Mouse (Mus musculus): ENCODE data around the gene Ctf1.
"Not testable (repeated sequence)": the region's sequence is repeated elsewhere in the genome, so short reads cannot be mapped to it uniquely, and the experiment has no call there.

Gene Ctf1

DNA sequence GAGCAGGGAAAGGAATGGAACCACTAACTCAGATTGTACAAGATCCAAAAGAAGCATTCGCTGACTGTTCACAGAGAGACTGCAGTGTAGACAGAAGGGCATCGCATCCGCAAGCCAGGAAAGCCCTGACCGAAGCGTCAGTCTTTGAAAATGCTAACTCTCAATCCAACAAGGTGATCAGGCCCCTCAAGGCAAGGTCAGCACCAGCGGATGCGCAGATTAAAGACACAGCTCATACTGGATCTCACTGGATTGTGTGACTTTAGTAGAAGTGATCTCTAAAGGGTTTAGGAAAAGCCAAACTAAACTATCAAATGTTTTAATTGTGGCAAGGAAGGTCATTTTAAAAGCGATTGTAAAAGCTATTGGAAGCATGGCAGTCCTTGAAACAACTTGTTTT lies 19.2 kb upstream of the Ctf1 start:
- no peak for DNase-seq (ENCODE audit: low spot score in 2 of 2)

GRCm38 (mm10) chr7:127693730-127694129 lies 18.8 kb upstream of the Ctf1 start:
- not testable (repeated sequence) for DNase-seq (ENCODE audit: low spot score in 2 of 2)

- DNase-seq (ENCODE audit: low spot score in 2 of 2): no peak
Observed at GRCm38 (mm10) chr7:127698986-127699385, 13.6 kb upstream of the Ctf1 start.

DNA sequence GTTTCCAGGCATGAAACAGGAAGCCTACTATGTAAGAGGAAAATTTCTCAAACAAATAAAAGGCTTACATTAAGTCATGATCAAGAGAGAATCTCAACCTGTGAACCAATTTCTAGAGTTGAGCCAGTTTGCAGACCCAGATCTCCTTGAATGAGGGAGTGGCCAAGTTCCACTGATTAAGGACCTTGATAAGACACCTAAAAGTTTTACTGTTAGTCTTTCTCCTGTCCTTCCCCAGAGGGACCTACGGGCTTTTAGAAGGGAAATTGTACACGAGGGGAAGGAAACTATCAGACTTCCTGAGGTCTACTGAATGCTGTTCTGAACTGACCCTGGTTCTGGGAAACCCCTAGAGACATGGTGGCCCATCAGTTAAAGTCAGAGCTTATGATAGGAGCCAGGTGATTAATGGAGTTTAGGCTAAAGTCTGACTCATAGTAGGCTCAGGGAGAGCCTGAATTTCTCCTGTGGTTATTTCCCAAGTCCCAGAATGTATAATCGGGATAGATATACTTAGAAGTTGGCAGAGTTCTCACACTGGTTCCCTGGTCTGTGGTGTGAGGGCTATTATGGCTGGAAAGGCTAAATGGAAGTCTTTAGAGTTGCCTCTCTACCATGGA lies 11.7 kb upstream of the Ctf1 start:
- DNase-seq (ENCODE audit: low spot score in 2 of 2): no peak

DNA sequence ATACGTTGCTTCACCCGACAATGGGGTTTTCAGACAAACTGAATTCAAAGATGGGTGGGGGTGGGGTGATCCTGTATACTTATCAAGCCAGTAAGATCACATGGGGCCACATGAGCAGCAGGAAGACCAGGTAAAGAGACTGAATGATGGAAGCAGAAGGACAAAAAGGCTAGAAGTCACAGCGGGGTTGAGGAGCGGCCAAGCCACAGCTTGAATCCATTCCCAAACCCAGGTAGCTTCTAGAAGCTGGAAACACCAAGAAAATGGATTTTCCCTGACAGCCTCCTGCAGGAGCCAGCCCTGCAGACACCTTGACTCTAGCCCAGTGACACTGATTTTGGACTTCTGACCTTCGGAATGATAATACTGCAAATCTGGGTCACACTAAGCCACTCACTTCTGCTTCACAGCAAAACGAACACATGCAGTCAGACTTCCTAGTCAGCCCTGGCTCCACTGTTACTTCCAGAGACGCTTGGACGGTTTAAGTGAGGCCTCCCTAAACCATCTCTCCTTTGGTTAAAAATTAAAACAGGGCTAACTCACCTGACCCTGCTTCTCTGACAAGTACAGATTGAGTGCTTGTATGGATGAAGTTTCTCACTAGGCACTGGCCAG lies 8.9 kb upstream of the Ctf1 start:
- no peak for DNase-seq (ENCODE audit: low spot score in 2 of 2)

DNA sequence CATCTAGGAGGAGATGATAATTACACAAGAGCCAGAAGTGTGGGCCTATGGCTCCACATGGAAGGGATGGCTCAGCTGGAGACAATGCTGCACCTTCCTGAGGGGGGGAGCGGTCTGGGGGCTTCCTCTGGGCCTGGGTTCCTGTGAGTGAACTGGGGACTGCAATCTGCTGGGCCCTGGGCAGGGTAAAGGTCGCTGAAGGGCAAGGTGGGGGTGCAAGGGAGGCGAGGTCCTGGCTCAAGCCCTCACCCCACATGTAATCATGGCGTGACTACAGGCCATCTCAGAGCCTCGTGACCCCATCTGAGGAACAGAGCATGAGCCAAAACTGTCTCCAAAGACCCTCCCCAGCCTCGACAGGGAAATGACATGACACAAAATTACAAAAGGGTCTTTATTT lies 7.9 kb upstream of the Ctf1 start:
- DNase-seq (ENCODE audit: low spot score in 2 of 2): no peak

DNA sequence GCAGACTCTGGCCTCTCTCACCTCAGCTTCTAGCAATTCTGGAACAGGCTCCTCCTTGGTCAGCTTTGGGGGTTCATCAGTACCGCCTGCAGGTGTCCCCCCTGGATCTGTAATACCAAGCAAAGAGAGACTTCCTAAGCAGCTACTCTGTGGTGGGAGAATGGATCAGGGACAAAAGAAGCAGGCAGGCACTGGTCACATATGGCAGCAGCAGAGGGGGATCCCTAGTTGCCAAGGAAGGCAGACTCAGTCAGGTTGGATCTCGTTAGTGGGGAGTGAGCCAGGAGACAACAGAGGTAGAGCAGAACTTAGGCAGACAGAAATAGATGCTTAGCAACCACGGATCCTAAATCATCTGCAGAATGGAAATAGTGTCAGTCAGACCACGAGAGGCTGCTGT lies 6.8 kb upstream of the Ctf1 start:
- no peak for DNase-seq (ENCODE audit: low spot score in 2 of 2)

- peak in 1 of 2 experiments; percentile 25 for DNase-seq (ENCODE audit: low spot score in 2 of 2)
Observed at GRCm38 (mm10) chr7:127707045-127707956, 5.2 kb upstream of the Ctf1 start.

GRCm38 (mm10) chr7:127707957-127708206 lies 4.7 kb upstream of the Ctf1 start:
- DNase-seq (ENCODE audit: low spot score in 2 of 2): no peak

DNA sequence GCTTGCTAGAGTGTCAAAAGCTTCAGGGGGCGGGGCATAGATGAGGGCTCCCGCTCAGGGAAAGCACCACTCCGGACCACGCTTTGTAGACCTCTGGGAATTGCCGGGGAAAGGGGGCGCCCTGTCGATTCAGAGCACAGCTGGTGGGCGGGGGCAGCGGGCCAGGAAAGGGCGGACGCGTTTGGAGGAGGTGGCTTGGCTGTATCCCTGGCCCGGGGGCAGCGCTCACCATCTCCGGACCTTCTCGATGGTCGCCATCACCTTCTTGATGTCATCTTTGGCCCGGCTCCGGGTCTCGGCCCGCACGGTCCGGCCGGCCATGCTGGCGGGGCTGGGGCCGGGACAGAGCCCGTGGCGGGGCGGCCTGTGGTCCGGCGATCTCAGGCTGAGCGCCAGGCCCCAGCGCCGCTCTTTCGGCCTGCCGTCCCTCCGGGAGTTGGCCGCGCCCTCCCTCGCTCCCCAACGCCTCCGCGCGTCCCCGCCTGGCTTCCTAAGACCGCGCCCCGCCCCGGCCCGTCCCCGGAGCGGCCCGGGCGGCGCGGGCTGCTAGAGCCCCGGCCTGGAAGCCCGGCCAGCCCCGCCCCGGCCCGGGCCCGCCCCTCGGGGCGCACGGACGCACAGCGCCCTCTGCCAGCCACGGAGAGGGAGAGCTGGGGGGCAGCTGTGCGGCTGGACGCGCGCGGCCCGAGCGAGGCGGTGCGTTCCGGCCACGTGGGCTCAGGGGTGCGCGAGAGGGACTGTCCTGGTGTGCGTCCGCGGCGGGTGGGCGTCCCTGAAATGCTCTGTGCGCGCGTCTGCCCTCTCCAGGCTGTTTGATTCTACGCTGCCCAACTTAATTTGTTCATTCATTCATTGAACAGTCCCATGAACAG lies 4.1 kb upstream of the Ctf1 start, which contains the start of gene Bcl7c:
Bcl7c (minus strand) TSS at position 727 of the 872 bp plus-strand sequence.
- peak; percentile 88 to 89 for DNase-seq (ENCODE audit: low spot score in 2 of 2)

DNA sequence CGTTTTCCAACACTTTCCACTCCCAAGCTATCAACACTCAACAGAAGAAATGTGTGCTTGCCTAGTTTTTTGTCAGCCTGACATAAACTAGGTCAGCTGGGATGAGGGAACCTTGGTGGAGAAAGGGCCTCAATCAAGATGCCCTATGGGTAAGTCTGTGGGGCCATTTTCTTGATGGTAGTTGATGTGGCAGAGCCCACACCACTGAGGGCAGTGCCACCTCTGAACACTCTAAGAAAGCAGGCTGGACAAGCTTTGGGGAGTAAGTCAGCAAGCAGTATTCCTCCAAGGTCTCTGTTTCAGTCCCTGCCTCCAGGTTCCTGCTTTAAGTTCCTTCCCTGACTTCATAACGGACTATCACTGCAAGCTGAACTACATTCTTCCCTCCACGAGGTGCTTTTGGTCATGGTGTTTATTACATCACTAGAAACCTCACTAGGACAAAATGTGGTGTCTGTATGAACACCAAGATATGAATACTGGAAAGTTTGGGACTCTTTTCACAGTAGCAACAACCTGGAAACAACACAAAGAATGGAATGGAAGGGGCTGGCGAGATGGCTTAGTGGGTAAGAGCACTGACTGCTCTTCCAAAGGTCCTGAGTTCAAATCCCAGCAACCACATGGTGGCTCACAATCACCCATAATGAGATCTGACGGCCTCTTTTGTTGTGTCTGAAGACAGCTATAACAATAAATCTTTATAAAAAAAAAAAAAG lies 3.1 kb upstream of the Ctf1 start:
- no peak for DNase-seq (ENCODE audit: low spot score in 2 of 2)

DNA sequence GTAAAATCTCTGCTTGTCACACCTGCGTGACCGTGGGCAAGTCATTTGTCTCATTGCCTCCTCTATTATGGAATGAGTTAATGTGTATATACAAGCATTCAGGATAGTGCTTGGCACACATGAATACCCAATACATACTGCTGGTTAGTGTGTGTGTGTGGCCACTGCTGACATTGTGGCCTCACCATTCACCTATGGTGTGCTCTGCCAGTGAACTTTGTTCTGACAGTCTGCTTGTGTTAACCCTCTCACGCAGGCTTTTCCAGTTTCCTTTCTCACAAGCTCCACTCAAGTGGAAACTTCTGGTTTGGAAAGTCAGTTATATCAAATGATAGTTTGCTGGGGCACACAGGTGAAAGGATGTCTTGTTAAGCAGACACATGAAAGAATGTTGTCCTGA lies 1.5 kb upstream of the Ctf1 start:
- no peak for DNase-seq (ENCODE audit: low spot score in 2 of 2)

DNA sequence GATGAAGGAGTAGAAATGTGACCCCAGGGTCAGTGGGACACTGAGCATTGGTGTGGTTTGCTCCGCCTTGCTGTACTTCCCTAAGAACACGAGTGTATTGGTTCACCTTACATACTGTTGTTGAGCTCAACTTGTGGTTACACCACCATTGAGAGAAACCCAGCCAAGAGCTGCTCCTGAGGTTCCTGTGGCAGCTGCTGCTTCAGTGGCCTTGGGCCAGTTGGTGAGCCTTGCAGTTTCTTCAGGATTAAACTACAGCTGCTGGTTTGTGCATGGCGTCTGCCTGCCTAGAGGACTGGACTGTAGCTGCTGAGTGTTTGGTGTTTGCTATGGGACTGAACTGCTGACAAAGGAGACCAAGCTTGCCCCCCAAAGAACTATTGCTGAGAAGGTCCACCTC lies 1.1 kb upstream of the Ctf1 start:
- no peak for DNase-seq (ENCODE audit: low spot score in 2 of 2)

DNA sequence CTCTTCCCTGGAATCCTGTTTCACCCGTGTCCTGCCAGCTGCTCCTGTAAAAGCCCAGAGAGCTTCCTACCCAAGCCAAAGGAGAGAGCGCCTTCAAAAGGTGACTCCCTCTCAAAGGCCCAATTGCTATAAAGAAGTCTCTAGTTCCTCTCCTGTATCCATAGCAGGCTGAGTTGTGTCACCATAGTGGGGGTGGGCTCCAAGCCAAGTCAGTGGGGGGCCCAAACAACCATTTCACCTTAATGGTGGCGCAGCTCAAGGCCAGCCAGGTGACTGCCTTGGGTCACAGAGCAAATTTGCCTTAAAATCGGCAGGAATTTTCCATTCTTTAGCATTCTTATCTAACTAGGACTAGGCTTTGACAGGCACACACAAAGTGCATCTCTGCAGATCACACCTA lies 2.3 kb downstream of the Ctf1 start:
- DNase-seq (ENCODE audit: low spot score in 2 of 2): no peak

GRCm38 (mm10) chr7:127716992-127717391 lies 4.5 kb downstream of the Ctf1 start:
- DNase-seq (ENCODE audit: low spot score in 2 of 2): peak; percentile 48 to 58

DNA sequence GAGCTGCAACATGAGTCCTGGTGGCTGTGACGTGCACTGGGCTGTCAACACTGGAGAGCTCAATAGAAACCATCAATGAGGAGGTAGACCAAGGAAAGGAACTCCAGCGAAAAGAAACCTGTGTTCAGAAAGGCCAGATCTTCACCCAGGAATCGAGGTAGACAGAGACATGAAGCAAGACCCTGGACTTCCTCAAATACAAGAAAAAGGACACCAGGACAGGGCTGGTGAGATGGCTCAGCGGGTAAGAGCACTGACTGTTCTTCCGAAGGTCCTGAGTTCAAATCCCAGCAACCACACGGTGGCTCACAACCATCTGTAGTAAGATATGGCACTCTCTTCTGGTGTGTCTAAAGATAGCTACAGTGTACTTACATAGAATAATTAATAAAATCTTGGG lies 5.8 kb downstream of the Ctf1 start:
- DNase-seq (ENCODE audit: low spot score in 2 of 2): no peak

- no peak for DNase-seq (ENCODE audit: low spot score in 2 of 2)
Observed at GRCm38 (mm10) chr7:127719258-127719657, 6.7 kb downstream of the Ctf1 start.

- no peak for DNase-seq (ENCODE audit: low spot score in 2 of 2)
Observed at GRCm38 (mm10) chr7:127725490-127725889, 13.0 kb downstream of the Ctf1 start.

GRCm38 (mm10) chr7:127725924-127726323 lies 13.4 kb downstream of the Ctf1 start:
- DNase-seq (ENCODE audit: low spot score in 2 of 2): no peak

DNA sequence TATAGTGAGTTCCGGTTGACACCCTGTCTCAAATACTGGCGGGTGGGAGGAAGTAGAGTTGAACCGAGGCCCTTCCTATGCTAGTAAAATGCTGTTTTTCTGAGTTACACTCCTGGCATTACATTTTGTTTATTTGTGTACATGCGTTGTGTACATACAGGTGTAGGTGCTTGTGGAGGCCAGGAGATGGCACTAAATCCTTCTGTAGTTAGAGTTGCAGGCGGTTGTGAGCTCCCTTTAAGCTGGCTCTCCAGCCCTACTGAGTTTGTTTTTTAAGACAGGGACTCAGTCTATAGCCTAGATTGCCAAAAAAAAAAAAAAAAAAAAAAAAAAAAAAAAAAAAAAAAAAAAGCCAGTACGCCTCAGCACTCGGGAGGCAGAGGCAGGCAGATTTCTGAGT lies 15.4 kb downstream of the Ctf1 start:
- DNase-seq (ENCODE audit: low spot score in 2 of 2): no peak

DNA sequence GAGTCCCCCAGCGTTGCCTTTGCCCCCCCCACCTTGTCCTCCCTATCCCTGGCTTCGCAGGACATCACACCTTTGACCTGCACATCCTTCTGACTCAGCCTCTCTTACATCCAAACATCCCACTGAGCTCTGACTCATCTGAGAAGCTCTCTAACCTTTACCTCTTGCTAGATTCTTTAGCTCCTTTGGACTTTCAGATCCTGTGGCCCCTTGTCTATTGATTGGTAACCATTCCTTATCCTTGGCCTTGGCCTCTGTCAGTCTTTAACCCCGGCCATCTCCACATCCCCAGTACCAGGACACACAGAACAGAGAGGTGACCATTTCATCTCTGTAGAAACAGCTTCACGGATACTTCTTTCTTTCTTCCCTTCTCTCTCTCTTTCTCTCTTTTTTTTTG lies 17.6 kb downstream of the Ctf1 start:
- no peak for DNase-seq (ENCODE audit: low spot score in 2 of 2)

Data from spleen, postnatal 36 days (tissue).